Mouse (Mus musculus) small intestine, adult 2 months (tissue): ENCODE data around the gene Ssh1. TPM values are rescaled to one million over a fixed set of nuclear protein-coding genes. Genes with fewer than 3 reads are reported as not detected.

Experiments used
- H3K27ac ChIP-seq: fragments of 200-500 bp; 2 replicates; pipeline ENCODE4 v1.5.1; 2012; ENCODE audit warnings: low read depth, low read length, control low read depth, inconsistent platforms; ENCODE audit not compliant: insufficient read depth
- H3K27me3 ChIP-seq: fragments of 200-500 bp; 2 replicates; pipeline ENCODE4 v1.6.1; 2012; ENCODE audit warnings: mild to moderate bottlenecking, moderate library complexity, low read length, inconsistent platforms; ENCODE audit not compliant: control insufficient read depth, insufficient read depth
- H3K36me3 ChIP-seq: fragments of 200-500 bp; 2 replicates; pipeline ENCODE4 v1.6.1; 2012; ENCODE audit warnings: mild to moderate bottlenecking, low read length, control low read depth, inconsistent platforms; ENCODE audit not compliant: control insufficient read depth, insufficient read depth
- H3K4me1 ChIP-seq: fragments of 200-500 bp; 2 replicates; pipeline ENCODE4 v1.6.1; 2012; ENCODE audit warnings: low read length, inconsistent platforms, mixed read lengths; ENCODE audit not compliant: control insufficient read depth, insufficient read depth, insufficient read length
- H3K4me3 ChIP-seq: fragments of 200-500 bp; 2 replicates; pipeline ENCODE4 v1.5.1; 2012; ENCODE audit warnings: low read depth, mild to moderate bottlenecking, control low read depth, inconsistent platforms, low read length, moderate library complexity
- CTCF ChIP-seq: fragments of 200-500 bp; IDR thresholded peaks from 2 replicates; pipeline ENCODE4 v1.5.1; 2012; ENCODE audit warnings: low read depth, mild to moderate bottlenecking, control low read depth, inconsistent platforms, low read length, moderate library complexity, mixed read lengths; ENCODE audit not compliant: insufficient replicate concordance, insufficient read length; ENCODE audit errors: extremely low read depth
- POLR2A ChIP-seq: fragments of 200-500 bp; IDR thresholded peaks from 2 replicates; pipeline ENCODE4 v1.6.1; 2012; ENCODE audit warnings: low read depth, mild to moderate bottlenecking, control low read depth, inconsistent platforms, low read length, moderate library complexity
- WGBS: fragments of 180-500 bp; shearing (Covaris S2); methylation state at CpG from one replicate; pipeline ENCODE4 v1.1.7; 2018; 5-methylcytosine and 5-hydroxymethylcytosine counted together
- polyA plus RNA-seq: library from polyadenylated mRNA; depleted of rRNA; stranded (reverse); fragments of >200 nt; gene quantifications from 2 replicates; pipeline ENCODE4 v1.2.3, GENCODE M21; 2012

The Ssh1 gene
- polyA plus RNA-seq, 1 experiment: 11.3 TPM

GRCm38 (mm10) chr5:113955691-113956090 is 38.0 kb downstream of the Ssh1 start:
- TF ChIP-seq CTCF (no peak), POLR2A (no peak)
- H3K36me3 ChIP-seq: peaks cover 34% of the 10 kb centered on the region
- no peak overlapping the region for H3K27ac ChIP-seq
- WGBS: 91% methylated on average over 8 of the region's 8 CpGs
- no peaks in the 10 kb centered on the region for H3K27me3 ChIP-seq
- peaks cover 8% of the 10 kb centered on the region; the same call in 1 of the 2 replicates for H3K4me1 ChIP-seq
- no peak overlapping the region for H3K4me3 ChIP-seq

- H3K27me3 ChIP-seq: no peaks in the 10 kb centered on the region
- TF ChIP-seq CTCF: no peak
- no peak for TF ChIP-seq POLR2A
- peaks cover 8% of the 10 kb centered on the region; the same call in 1 of the 2 replicates for H3K4me1 ChIP-seq
- H3K4me3 ChIP-seq: no peak overlapping the region
- H3K36me3 ChIP-seq: peaks cover 38% of the 10 kb centered on the region
- H3K27ac ChIP-seq: no peak overlapping the region
- 77% methylated on average over 5 of the region's 5 CpGs for WGBS
Measured at GRCm38 (mm10) chr5:113955281-113955680, 38.4 kb downstream of the Ssh1 start.

- Histone ChIP-seq H3K27ac (0 out of 2 replicates have a peak overlapping the region, but pooled peaks have one; percentile 10), H3K4me1 (peaks cover 3% of the 10 kb centered on the region; the same call in 1 of the 2 replicates), H3K36me3 (peaks cover 46% of the 10 kb centered on the region), H3K4me3 (no peak overlapping the region), H3K27me3 (no peaks in the 10 kb centered on the region)
- TF ChIP-seq CTCF: peak; percentile 98
- TF ChIP-seq POLR2A: no peak; the same call in 1 of the 2 replicates
- 14% methylated on average over 7 of the region's 7 CpGs for WGBS
Measured at GRCm38 (mm10) chr5:113954421-113954820, 39.3 kb downstream of the Ssh1 start.

GRCm38 (mm10) chr5:113952519-113952918 is 41.2 kb downstream of the Ssh1 start:
- Histone ChIP-seq H3K27me3 (no peaks in the 10 kb centered on the region), H3K27ac (peak overlapping the region; percentile 68), H3K36me3 (peaks cover 44% of the 10 kb centered on the region), H3K4me1 (peaks cover 3% of the 10 kb centered on the region; the same call in 1 of the 2 replicates), H3K4me3 (no peak overlapping the region)
- TF ChIP-seq CTCF (no peak), POLR2A (no peak)
- 73% methylated on average over 10 of the region's 10 CpGs for WGBS

- 58% methylated on average over 11 of the region's 11 CpGs for WGBS
- Histone ChIP-seq H3K27me3 (no peaks in the 10 kb centered on the region), H3K27ac (peak overlapping the region; percentile 31; the same call in 1 of the 2 replicates), H3K4me3 (no peak overlapping the region), H3K4me1 (peaks cover 3% of the 10 kb centered on the region; the same call in 1 of the 2 replicates), H3K36me3 (peaks cover 48% of the 10 kb centered on the region)
- TF ChIP-seq CTCF: no peak
- TF ChIP-seq POLR2A: no peak
Measured at GRCm38 (mm10) chr5:113951693-113952071, 42.0 kb downstream of the Ssh1 start.

GRCm38 (mm10) chr5:113950786-113951692 is 42.7 kb downstream of the Ssh1 start:
- no peaks in the 10 kb centered on the region for H3K27me3 ChIP-seq
- H3K27ac ChIP-seq: peak overlapping the region; percentile 31; the same call in 1 of the 2 replicates
- H3K4me1 ChIP-seq: peaks cover 3% of the 10 kb centered on the region; the same call in 1 of the 2 replicates
- H3K36me3 ChIP-seq: peaks cover 54% of the 10 kb centered on the region
- no peak overlapping the region for H3K4me3 ChIP-seq
- TF ChIP-seq POLR2A: no peak
- 84% methylated on average over 19 of the region's 19 CpGs for WGBS

- Histone ChIP-seq H3K27me3 (no peaks in the 10 kb centered on the region), H3K27ac (no peak overlapping the region), H3K4me3 (no peak overlapping the region), H3K4me1 (peaks cover 3% of the 10 kb centered on the region; the same call in 1 of the 2 replicates), H3K36me3 (peaks cover 55% of the 10 kb centered on the region)
- 88% methylated on average over 17 of the region's 17 CpGs for WGBS
- no peak for TF ChIP-seq CTCF
- TF ChIP-seq POLR2A: no peak
Measured at GRCm38 (mm10) chr5:113950133-113950532, 43.6 kb downstream of the Ssh1 start.
